In the genomic region with DNA sequence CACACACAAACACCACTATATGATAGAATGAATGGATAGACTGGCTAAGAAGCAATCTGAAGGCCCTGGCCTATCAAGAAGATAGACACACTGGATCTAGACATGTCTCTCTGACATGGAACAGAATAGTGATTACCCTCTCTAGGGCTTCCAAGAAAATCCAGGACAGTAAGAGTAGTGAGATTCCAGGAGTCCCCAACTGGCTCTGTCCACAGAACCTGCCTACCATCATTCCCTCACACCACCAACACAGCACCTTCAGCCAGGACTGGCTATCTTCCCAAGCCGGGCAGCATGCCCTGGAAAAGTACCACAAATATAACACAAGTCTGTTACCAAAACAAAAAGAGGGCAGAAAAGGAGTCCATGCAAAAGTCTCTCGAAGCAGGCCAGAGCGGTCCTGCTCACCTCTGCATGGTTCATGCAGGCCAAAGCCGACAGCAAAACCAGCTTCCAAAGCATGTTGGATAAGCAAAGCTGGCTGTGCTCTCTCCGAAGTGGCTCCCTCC, we compare ENCODE assay signal across 10 mouse cellular contexts. TPM values are rescaled to one million over a fixed set of nuclear protein-coding genes. Genes with fewer than 3 reads are reported as not detected.
DNase-seq lines count a peak whose midpoint lies in the region; TF ChIP-seq lines count a peak whose summit lies in the region.
"Had no signal": no experiment of that assay in that cellular context is flagged by ENCODE, and none has a peak within 500 bp of the region (broad histone marks: within the 10 kb centered on the region; RNA-seq: fewer than 3 reads in every experiment).

No protein-coding gene starts in this region.

- 81% methylated on average over 5 of the region's 5 CpGs for WGBS in limb, embryonic 10.5 days
- WGBS in forebrain, embryonic 10.5 days = 86% methylated on average over 5 of the region's 5 CpGs
- WGBS in lung, adult 2 months = 73% methylated on average over 5 of the region's 5 CpGs

- no peak for TF ChIP-seq CTCF in lung, adult 2 months (IDR thresholded peaks at IDR 0.05; ENCODE audit: insufficient read depth, low read length)

- intact Hi-C loops in heart, postnatal 25 days (cut with DNase I) = no loop called here
- intact Hi-C loops in left cerebral cortex, postnatal 14 days (cut with DNase I) = no loop called here

- peaks cover 17% of the 10 kb centered on the region for H3K4me1 ChIP-seq in limb, embryonic 10.5 days
- H3K4me1 ChIP-seq in forebrain, embryonic 10.5 days = peaks cover 29% of the 10 kb centered on the region
- H3K4me1 ChIP-seq in lung, adult 2 months (ENCODE audit: control insufficient read depth, insufficient read depth, low read length) = no peaks in the 10 kb centered on the region
- H3K4me1 ChIP-seq: megakaryocyte, embryonic 14.5 days had no signal

- H3K36me3 ChIP-seq in limb, embryonic 10.5 days = no peaks in the 10 kb centered on the region
- H3K36me3 ChIP-seq in forebrain, embryonic 10.5 days (replicated peaks) = no peaks in the 10 kb centered on the region
- H3K36me3 ChIP-seq: embryonic facial prominence, embryonic 12.5 days had no signal

- no peaks in the 10 kb centered on the region for H3K9me3 ChIP-seq in limb, embryonic 10.5 days (replicated peaks)
- H3K9me3 ChIP-seq in forebrain, embryonic 10.5 days = no peaks in the 10 kb centered on the region
- H3K9me3 ChIP-seq: embryonic facial prominence, embryonic 12.5 days had no signal

- no peak overlapping the region for H3K27ac ChIP-seq in limb, embryonic 10.5 days
- no peak overlapping the region for H3K27ac ChIP-seq in forebrain, embryonic 10.5 days
- H3K27ac ChIP-seq: embryonic facial prominence, embryonic 12.5 days had no signal

- H3K4me3 ChIP-seq in limb, embryonic 10.5 days = no peak overlapping the region
- no peak overlapping the region for H3K4me3 ChIP-seq in forebrain, embryonic 10.5 days
- no peak overlapping the region for H3K4me3 ChIP-seq in lung, adult 2 months (replicated peaks; ENCODE audit: extremely low read depth, low read depth, low read length)
- H3K4me3 ChIP-seq: embryonic facial prominence, embryonic 12.5 days; megakaryocyte, embryonic 14.5 days had no signal

- peak; percentile 31 for DNase-seq in kidney, adult 9 months
- no peak for DNase-seq in kidney, postnatal 10 days
- DNase-seq in cerebellum, adult 11-12 months = peak; percentile 90
- peak; percentile 8 for DNase-seq in heart, postnatal 25 days (ENCODE audit: low spot score)
- peak; percentile 47 to 52 for DNase-seq in left cerebral cortex, postnatal 14 days (ENCODE audit: low spot score in 2 of 2)
- DNase-seq in limb, embryonic 10.5 days (ENCODE audit: low spot score) = no peak
- no peak for DNase-seq in forebrain, embryonic 10.5 days (ENCODE audit: extremely low spot score, low spot score)
- DNase-seq in lung, adult 2 months = no peak

- TF ChIP-seq POLR2A in lung, adult 2 months (IDR thresholded peaks at IDR 0.05; ENCODE audit: borderline replicate concordance, extremely low read depth, low read depth, low read length) = no peak

- peaks cover 64% of the 10 kb centered on the region for H3K27me3 ChIP-seq in limb, embryonic 10.5 days (ENCODE audit: low read depth, poor library complexity, severe bottlenecking)
- H3K27me3 ChIP-seq in forebrain, embryonic 10.5 days (ENCODE audit: poor library complexity, severe bottlenecking) = peaks cover 99% of the 10 kb centered on the region

RNA-seq across cellular contexts. Expression of gene Mrm1, which starts 59.8 kb away (rescaled TPM):
- total RNA-seq in heart, postnatal 25 days (2021) = 10 to 100 TPM; 17.1 to 17.9 TPM
- total RNA-seq in left cerebral cortex, postnatal 14 days (2021) = 10 to 100 TPM; 17.0 to 17.2 TPM
- polyA plus RNA-seq in limb, embryonic 10.5 days (2016; fragmentation: Nextera tagmentation; extraction: Ambion mirVana) = 8.3 and 9.4 TPM in 2 replicates
- 12.3 and 14.9 TPM in 2 replicates for polyA plus RNA-seq in forebrain, embryonic 10.5 days (2016; fragmentation: Nextera tagmentation; extraction: Ambion mirVana)
- polyA plus RNA-seq in lung, adult 2 months (2012; rRNA removed) = 7.2 and 8.7 TPM in 2 replicates

Comparison
In these comparisons a context has a peak if more than half of its experiments do, and no peak if none do; other contexts are left out.
1. DNase-seq: peak in kidney, adult 9 months (single experiment), cerebellum, adult 11-12 months (single experiment), heart, postnatal 25 days (single experiment) and left cerebral cortex, postnatal 14 days (2 of 2); none in kidney, postnatal 10 days (single experiment), limb, embryonic 10.5 days (single experiment), forebrain, embryonic 10.5 days (single experiment) and lung, adult 2 months (single experiment).